Mouse (Mus musculus): ENCODE data around the gene Sort1.

DNA sequence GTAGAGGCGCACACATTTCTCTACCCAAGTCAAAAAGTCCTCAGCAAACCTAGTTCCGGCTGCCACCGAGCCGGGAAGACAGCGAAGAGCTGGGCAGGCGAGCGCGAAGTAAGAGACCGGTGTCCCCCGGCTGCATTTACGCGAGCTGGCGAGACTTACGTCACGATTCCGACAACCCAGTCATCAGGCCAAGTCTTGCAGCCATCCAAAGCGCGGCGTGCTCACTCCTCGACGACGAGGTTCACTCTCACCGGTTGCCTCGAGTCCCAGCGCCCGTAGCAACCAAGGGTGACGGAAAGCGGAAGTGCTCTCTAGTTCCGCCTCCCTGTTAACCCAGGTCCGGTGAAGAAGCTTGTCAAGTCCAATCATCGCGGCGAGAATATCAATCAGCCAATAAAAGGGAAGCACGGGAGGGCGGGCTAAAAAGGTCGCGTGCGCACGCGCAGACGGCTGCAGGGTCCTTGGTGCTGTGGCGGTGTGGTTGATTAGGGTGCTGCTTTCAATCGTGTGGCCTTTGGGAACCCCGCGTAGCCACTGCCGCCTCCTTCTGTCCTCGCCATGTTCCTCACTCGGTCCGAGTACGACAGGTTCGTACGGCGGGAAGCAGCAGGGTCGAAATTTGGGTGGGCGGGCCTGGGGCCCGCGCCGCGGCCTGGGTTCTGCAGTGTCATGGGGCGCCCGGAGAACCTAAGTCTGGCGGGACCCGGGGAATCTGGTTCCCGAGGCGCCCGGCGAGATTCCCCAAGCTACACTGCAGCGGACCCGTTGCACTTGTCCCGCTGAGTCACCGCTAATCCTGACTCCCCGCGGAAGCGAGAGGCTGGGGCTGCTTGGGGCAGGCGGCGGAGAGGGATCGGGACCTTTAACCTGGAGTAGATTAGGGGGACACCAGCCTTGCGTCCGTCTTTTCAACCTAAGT lies 26.9 kb upstream of the Sort1 start, which contains the start of gene Psma5:
- TF ChIP-seq CTCF (IDR thresholded peaks at IDR 0.05; ENCODE audit: borderline replicate concordance, insufficient read depth, low read depth, low read length) (no peak), POLR2A (IDR thresholded peaks at IDR 0.05; ENCODE audit: borderline replicate concordance, insufficient read depth, low read length) (0 out of 2 replicates have a peak, but pooled peaks have one; percentile 17)

All from cerebellum, adult 2 months (tissue).